Mouse (Mus musculus): ENCODE data around the gene Vwa3a. TPM values are rescaled to one million over a fixed set of nuclear protein-coding genes. Genes with fewer than 3 reads are reported as not detected.
A peak's percentile ranks its signal among the peaks of the same experiment; 100 is the strongest.

Vwa3a gene
- total and polyA plus RNA-seq, 2 experiments from 2014 or later: 1.6 to 2.4 TPM

DNA sequence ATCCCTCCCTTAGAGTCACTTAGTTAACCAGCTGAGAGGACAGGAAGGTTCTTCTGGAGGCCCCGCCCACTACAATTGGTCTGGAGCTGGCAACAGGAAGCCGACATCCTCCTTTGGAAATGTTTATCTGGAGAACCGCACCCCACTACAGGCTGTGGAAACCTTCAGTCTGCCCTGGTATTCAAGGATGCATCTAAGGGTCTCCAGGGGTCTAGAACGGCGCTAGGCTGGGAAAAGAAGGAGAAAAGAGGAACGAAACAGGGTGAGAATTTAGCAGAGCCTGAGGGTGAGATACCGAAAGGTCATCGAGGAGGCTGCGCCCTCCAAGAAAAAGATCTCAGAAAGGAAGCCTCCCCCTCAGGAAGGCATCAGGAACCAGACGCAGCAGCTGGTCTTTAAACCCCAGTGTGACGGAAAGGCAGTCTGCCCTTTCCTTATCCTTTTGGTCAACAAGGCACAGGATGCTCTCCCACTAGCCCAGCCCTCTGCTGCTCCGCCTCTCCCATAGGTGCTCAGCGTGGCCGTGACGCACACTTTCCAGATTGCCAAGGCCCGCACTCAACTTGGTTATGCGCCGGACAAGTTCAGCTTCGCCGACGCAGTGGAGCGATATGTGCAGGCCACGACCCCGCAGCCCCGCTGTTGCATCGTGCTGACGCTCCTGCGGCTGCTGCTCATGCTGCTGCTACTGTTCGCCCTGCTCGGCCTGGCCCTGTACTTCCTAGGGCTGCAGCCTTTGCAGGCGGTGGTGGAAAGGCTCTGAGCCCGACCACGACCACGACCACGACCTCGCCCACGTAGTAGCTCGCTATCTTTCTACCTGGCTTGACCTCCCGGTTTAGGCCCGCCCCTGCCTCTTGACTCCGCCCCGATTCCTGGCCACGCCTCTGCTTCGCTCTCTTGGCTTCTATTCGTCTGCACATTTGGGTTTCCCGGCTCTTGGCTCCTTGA lies 91.6 kb downstream of the Vwa3a start:
- Histone ChIP-seq H3K36me3 (ENCODE audit: insufficient read depth, low read length) (no peaks in the 10 kb centered on the region), H3K4me3 (ENCODE audit: low read length) (peak overlapping the region; percentile 44), H3K4me1 (ENCODE audit: insufficient read depth, low read length) (0 out of 2 replicates have a peak, but pooled peaks cover 4% of the 10 kb centered on the region), H3K4me2 (ENCODE audit: low read depth, low read length) (peak overlapping the region; percentile 77), H3K9me3 (ENCODE audit: low read length) (no peaks in the 10 kb centered on the region), H3K27ac (peak overlapping the region; percentile 65), H3K27me3 (ENCODE audit: insufficient read depth, low read length) (no peaks in the 10 kb centered on the region), H3K9ac (replicated peaks; ENCODE audit: low read length) (peak overlapping the region; percentile 51)
- 2% methylated on average over 45 of the region's 46 CpGs for WGBS
- no peak for TF ChIP-seq CTCF (IDR thresholded peaks at IDR 0.05; ENCODE audit: low read depth)
- DNase-seq (ENCODE audit: low spot score): peak; percentile 56
- ATAC-seq: peak; percentile 41; the same call in 1 of the 2 replicates

GRCm38 (mm10) chr7:120834426-120834825 lies 95.3 kb downstream of the Vwa3a start:
- DNase-seq (ENCODE audit: low spot score) (no peak), ATAC-seq (no peak)
- peak overlapping the region; percentile 49 for H3K4me3 ChIP-seq (ENCODE audit: low read length)
- H3K27ac ChIP-seq: peak overlapping the region; percentile 76; the same call in 1 of the 2 replicates
- H3K9me3 ChIP-seq (ENCODE audit: low read length): no peaks in the 10 kb centered on the region
- 0 out of 2 replicates have a peak, but pooled peaks cover 4% of the 10 kb centered on the region for H3K4me1 ChIP-seq (ENCODE audit: insufficient read depth, low read length)
- WGBS: 39% methylated on average over 6 of the region's 6 CpGs
- peak overlapping the region; percentile 63 for H3K4me2 ChIP-seq (ENCODE audit: low read depth, low read length)
- no peaks in the 10 kb centered on the region for H3K27me3 ChIP-seq (ENCODE audit: insufficient read depth, low read length)
- no peaks in the 10 kb centered on the region for H3K36me3 ChIP-seq (ENCODE audit: insufficient read depth, low read length)
- H3K9ac ChIP-seq (replicated peaks; ENCODE audit: low read length): peak overlapping the region; percentile 46; the same call in 1 of the 2 replicates
- TF ChIP-seq CTCF (IDR thresholded peaks at IDR 0.05; ENCODE audit: low read depth): no peak

DNA sequence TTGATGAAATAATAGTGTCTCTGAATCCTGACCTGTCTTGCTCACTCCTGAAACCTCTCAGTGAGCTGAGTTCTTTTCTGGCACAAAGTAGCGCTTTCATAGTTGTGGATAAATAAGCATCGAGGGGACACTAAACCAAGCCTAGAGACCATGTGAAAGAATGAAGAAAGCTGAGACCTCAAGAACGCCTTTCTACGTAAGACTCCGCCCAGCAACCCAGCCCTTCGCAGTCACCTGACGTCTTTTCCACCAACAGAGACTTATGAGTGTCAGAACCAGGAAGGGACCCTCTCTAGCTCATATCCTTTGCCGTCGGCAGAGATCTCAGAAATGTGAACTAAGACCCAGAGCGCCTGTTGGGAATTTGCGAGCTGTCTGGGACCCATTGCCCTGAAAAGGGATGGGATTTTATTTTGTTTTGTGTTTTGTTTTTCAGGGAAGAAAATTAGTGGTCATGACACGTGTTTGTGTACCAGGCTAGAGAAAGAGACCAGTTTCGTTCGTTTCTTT lies 95.8 kb downstream of the Vwa3a start:
- H3K27me3 ChIP-seq (ENCODE audit: insufficient read depth, low read length): no peaks in the 10 kb centered on the region
- peak overlapping the region; percentile 49 for H3K4me3 ChIP-seq (ENCODE audit: low read length)
- no peaks in the 10 kb centered on the region for H3K36me3 ChIP-seq (ENCODE audit: insufficient read depth, low read length)
- peak overlapping the region; percentile 63 for H3K4me2 ChIP-seq (ENCODE audit: low read depth, low read length)
- WGBS: 5% methylated on average over 14 of the region's 14 CpGs
- no peaks in the 10 kb centered on the region for H3K9me3 ChIP-seq (ENCODE audit: low read length)
- no peak for TF ChIP-seq CTCF (IDR thresholded peaks at IDR 0.05; ENCODE audit: low read depth)
- H3K9ac ChIP-seq (replicated peaks; ENCODE audit: low read length): peak overlapping the region; percentile 46; the same call in 1 of the 2 replicates
- peak; percentile 83 for ATAC-seq
- DNase-seq (ENCODE audit: low spot score): peak; percentile 83
- peak overlapping the region; percentile 76 for H3K27ac ChIP-seq
- H3K4me1 ChIP-seq (ENCODE audit: insufficient read depth, low read length): 0 out of 2 replicates have a peak, but pooled peaks cover 4% of the 10 kb centered on the region

DNA sequence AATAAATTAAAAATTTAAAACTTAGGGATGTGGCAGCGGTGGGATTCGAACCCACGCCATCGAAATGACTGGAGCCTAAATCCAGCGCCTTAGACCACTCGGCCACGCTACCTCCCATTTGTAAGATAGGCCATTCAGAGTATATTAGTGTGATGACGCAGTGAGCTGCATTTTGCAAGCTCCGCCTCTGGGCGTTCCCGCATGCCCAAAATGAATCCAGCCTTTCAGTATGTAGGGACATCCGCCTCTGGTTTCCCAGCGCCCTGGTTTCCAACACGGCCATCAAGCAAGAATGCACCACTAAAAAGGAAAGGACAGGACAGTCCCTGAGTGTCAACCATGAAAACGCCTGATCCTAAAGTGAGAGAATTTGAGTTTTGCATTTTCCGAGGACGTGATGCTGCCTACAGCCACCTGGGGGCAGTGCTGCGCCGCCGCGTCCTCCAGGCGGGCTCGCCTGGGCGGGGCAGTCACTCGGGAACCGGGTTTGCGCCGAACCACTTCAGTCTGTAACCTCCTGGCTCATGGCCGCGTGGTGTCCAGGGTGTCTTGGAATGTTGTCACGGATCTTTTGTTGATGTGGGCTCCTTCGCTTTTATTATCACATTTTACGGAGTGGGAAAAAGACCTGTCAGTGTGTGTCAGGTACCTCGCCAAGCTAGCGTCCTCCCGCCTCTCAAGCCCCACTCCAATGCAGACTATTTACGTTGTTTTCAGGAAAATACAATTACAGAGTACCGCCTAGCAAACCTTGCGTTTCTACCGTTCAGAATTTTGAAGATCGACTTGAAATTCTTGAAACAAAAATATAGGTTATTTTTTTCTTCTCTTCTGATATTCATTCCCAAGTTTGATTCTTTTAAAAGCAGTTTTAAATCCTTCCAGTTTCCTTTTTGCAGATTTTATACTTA lies 96.6 kb downstream of the Vwa3a start:
- TF ChIP-seq CTCF (IDR thresholded peaks at IDR 0.05; ENCODE audit: low read depth): peak; percentile 97
- under 1% methylated on average over 41 of the region's 41 CpGs for WGBS
- peak overlapping the region; percentile 49 for H3K4me3 ChIP-seq (ENCODE audit: low read length)
- H3K27me3 ChIP-seq (ENCODE audit: insufficient read depth, low read length): no peaks in the 10 kb centered on the region
- no peaks in the 10 kb centered on the region for H3K4me1 ChIP-seq (ENCODE audit: insufficient read depth, low read length)
- peak overlapping the region; percentile 63 for H3K4me2 ChIP-seq (ENCODE audit: low read depth, low read length)
- H3K9ac ChIP-seq (replicated peaks; ENCODE audit: low read length): peak overlapping the region; percentile 55
- H3K27ac ChIP-seq: peak overlapping the region; percentile 76
- peak; percentile 97 for DNase-seq (ENCODE audit: low spot score)
- H3K36me3 ChIP-seq (ENCODE audit: insufficient read depth, low read length): no peaks in the 10 kb centered on the region
- peak; percentile 91 for ATAC-seq
- H3K9me3 ChIP-seq (ENCODE audit: low read length): no peaks in the 10 kb centered on the region

DNA sequence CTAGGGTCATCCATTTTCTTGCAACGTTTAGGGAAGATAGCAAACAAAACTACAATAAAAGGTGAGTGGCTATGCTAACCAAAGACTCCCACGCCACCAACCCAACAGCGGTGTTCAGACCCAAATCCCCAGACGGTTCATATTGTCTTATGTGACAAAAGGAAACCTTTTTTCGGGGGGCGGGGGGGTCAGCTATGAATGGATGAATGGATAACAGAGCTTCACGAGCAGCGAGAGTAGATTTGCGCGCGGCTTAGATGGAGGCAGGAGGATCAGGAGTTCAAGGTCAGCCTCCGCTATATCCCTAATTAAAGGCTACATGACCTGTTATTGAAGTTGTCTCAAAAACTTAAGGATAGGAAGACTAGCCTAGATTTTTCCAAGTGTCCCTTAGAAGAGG lies 97.2 kb downstream of the Vwa3a start:
- ATAC-seq: no peak
- peak; percentile 65 for DNase-seq (ENCODE audit: low spot score)
- Histone ChIP-seq H3K27me3 (ENCODE audit: insufficient read depth, low read length) (no peaks in the 10 kb centered on the region), H3K4me1 (ENCODE audit: insufficient read depth, low read length) (no peaks in the 10 kb centered on the region), H3K4me2 (ENCODE audit: low read depth, low read length) (peak overlapping the region; percentile 63), H3K36me3 (ENCODE audit: insufficient read depth, low read length) (no peaks in the 10 kb centered on the region), H3K9ac (replicated peaks; ENCODE audit: low read length) (peak overlapping the region; percentile 55; the same call in 1 of the 2 replicates), H3K27ac (peak overlapping the region; percentile 76; the same call in 1 of the 2 replicates), H3K4me3 (ENCODE audit: low read length) (peak overlapping the region; percentile 49), H3K9me3 (ENCODE audit: low read length) (no peaks in the 10 kb centered on the region)
- 3% methylated on average over 12 of the region's 12 CpGs for WGBS
- TF ChIP-seq CTCF (IDR thresholded peaks at IDR 0.05; ENCODE audit: low read depth): no peak

Data from hindbrain, postnatal 0 days (tissue).